Mouse (Mus musculus) forebrain, embryonic 14.5 days (tissue): ENCODE results near the gene Morn3. TPM values are rescaled to one million over a fixed set of nuclear protein-coding genes. Genes with fewer than 3 reads are reported as not detected.

Source experiments
- ATAC-seq: fragments of 200-750 bp; cut with Nextera tagmentation; 2 replicates; pipeline ENCODE4 v1.8.0; 2017; ENCODE audit warnings: mild to moderate bottlenecking, moderate library complexity
- DNase-seq: peaks from one replicate; pipeline ENCODE4 v3.0.0-alpha.2; 2015; ENCODE audit warnings: low spot score
- H3K27ac ChIP-seq: fragments of 300-500 bp; sonication (generic); 2 replicates; pipeline ENCODE4 v1.5.1; 2014; ENCODE audit warnings: low read depth, mild to moderate bottlenecking, control low read depth, low read length, moderate library complexity
- H3K27me3 ChIP-seq: fragments of 300-500 bp; sonication (generic); replicated peaks from 2 replicates; pipeline ENCODE4 v1.6.1; 2014; ENCODE audit warnings: low read length, control low read depth, mixed read lengths; ENCODE audit not compliant: control insufficient read depth, insufficient read depth
- H3K36me3 ChIP-seq: fragments of 300-500 bp; sonication (generic); 2 replicates; pipeline ENCODE4 v1.6.1; 2014; ENCODE audit warnings: low read length, control low read depth; ENCODE audit not compliant: control insufficient read depth, insufficient read depth
- H3K4me1 ChIP-seq: fragments of 300-500 bp; sonication (generic); 2 replicates; pipeline ENCODE4 v1.6.1; 2014; ENCODE audit warnings: antibody characterized with exemption, low read length, control low read depth; ENCODE audit not compliant: control insufficient read depth, insufficient read depth
- H3K4me2 ChIP-seq: fragments of 300-500 bp; sonication (generic); 2 replicates; pipeline ENCODE4 v1.6.1; 2014; ENCODE audit warnings: mild to moderate bottlenecking, control low read depth, low read length
- H3K4me3 ChIP-seq: fragments of 300-500 bp; sonication (generic); 2 replicates; pipeline ENCODE4 v1.5.1; 2014; ENCODE audit warnings: low read depth, low read length, control low read depth
- H3K9ac ChIP-seq: fragments of 300-500 bp; sonication (generic); 2 replicates; pipeline ENCODE4 v1.6.1; 2014; ENCODE audit warnings: mild to moderate bottlenecking, low read length, control low read depth, moderate library complexity
- H3K9me3 ChIP-seq: fragments of 300-500 bp; sonication (generic); replicated peaks from 2 replicates; pipeline ENCODE4 v1.6.1; 2016; ENCODE audit warnings: low read length, control low read depth, mixed read lengths; ENCODE audit not compliant: control insufficient read depth
- WGBS: fragments of 180-500 bp; shearing (Covaris S2); extraction: QIAGEN DNeasy Blood & Tissue Kit; methylation state at CpG from one replicate; pipeline ENCODE4 v1.1.7; 2014; 5-methylcytosine and 5-hydroxymethylcytosine counted together
- polyA plus RNA-seq: library from polyadenylated mRNA; unstranded; fragments of >200 nt; fragmentation: Nextera tagmentation; extraction: Ambion mirVana; gene quantifications from 2 replicates; pipeline ENCODE4 v1.2.1, GENCODE M21; 2014

The Morn3 gene
- polyA plus RNA-seq, 1 experiment from 2014 or later: 0.83 TPM

DNA sequence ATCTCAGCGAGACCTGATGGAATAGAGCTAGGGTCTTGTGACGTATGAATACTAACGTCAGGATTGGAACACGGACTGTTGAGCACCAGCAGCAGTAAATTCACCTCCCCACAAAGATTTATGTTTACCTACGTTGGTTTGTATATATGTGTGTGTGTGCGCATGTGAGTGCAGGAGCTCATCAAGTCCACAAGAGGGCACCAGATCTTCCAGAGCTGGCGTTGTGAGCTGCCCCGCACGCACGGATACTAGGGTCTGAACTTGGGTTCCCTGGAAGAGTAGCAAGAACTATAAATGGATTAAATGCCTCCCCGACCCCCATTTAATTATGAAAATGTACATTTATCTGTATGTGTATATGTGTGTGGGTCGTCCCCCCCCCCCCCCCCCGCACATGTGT, 33.7 kb upstream of the Morn3 start:
- 97% methylated on average over 12 of the region's 13 CpGs for WGBS
- no peak for ATAC-seq

DNA sequence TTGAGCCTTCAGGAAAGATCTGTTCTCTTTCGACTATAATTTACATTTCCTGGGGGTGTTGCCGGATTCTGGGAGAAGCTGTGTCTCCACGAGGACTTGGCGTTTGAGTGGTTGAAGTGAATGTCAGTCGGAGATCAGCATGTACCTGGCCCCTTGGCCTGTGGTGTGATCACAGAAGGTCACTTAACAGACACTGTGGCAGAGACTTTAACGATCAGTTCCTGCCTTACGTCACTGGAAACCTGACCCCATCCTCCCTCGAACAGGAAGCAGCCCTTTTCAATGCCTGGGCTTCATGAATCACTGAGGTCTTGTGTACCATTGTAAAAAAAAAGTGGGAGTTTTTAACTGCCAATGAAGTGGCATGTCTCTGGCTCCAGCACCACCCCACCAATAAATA, 33.2 kb upstream of the Morn3 start:
- no peak overlapping the region for H3K4me2 ChIP-seq
- no peaks in the 10 kb centered on the region for H3K36me3 ChIP-seq
- no peak overlapping the region for H3K9ac ChIP-seq
- H3K9me3 ChIP-seq: no peaks in the 10 kb centered on the region
- no peak for DNase-seq
- no peak overlapping the region for H3K27ac ChIP-seq
- ATAC-seq: no peak
- H3K4me3 ChIP-seq: no peak overlapping the region
- H3K4me1 ChIP-seq: peaks cover 16% of the 10 kb centered on the region
- no peaks in the 10 kb centered on the region for H3K27me3 ChIP-seq
- WGBS: 92% methylated on average over 8 of the region's 8 CpGs

More for the DNA sequence above, 33.7 kb upstream of the Morn3 start:
- Histone ChIP-seq H3K27me3 (no peaks in the 10 kb centered on the region), H3K27ac (no peak overlapping the region), H3K9me3 (no peaks in the 10 kb centered on the region), H3K4me3 (no peak overlapping the region), H3K4me1 (peaks cover 16% of the 10 kb centered on the region), H3K36me3 (no peaks in the 10 kb centered on the region), H3K9ac (no peak overlapping the region), H3K4me2 (no peak overlapping the region)
- no peak for DNase-seq

DNA sequence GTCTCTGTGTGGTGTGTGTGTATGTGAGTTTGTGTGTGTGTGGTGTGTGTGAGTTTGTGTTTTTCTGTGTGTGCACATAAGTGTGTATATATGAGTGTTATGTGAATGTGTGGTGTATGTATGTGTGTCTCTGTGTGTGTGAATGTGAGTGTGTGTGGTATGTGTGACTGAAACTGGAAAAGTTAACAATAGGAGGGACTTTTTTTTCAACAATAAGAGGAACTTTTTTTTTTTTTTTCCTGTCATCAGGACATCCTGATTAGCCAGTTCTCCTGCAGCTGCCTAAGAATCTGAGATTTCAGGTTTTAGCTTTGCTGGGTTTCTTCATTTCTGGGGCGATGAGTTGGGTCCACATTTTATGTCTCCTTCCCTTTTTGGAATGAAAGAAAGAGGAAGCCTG, 32.8 kb upstream of the Morn3 start:
- WGBS: 77% methylated on average over 1 of the region's 1 CpGs

GRCm38 (mm10) chr5:123076419-123077281, 29.8 kb upstream of the Morn3 start:
- Histone ChIP-seq H3K27ac (peak overlapping the region; percentile 33; the same call in 1 of the 2 replicates), H3K4me1 (peaks cover 16% of the 10 kb centered on the region), H3K4me3 (peak overlapping the region; percentile 74), H3K27me3 (no peaks in the 10 kb centered on the region), H3K4me2 (peak overlapping the region; percentile 99), H3K9me3 (no peaks in the 10 kb centered on the region), H3K9ac (peak overlapping the region; percentile 77), H3K36me3 (no peaks in the 10 kb centered on the region)
- WGBS: 4% methylated on average over 35 of the region's 35 CpGs
- peak; percentile 86 for ATAC-seq
- peak; percentile 50 for DNase-seq

More for the DNA sequence above, 32.8 kb upstream of the Morn3 start:
- no peak for ATAC-seq
- DNase-seq: no peak
- Histone ChIP-seq H3K36me3 (no peaks in the 10 kb centered on the region), H3K4me1 (peaks cover 16% of the 10 kb centered on the region), H3K27me3 (no peaks in the 10 kb centered on the region), H3K27ac (no peak overlapping the region), H3K4me3 (no peak overlapping the region), H3K9ac (no peak overlapping the region), H3K9me3 (no peaks in the 10 kb centered on the region), H3K4me2 (no peak overlapping the region)

DNA sequence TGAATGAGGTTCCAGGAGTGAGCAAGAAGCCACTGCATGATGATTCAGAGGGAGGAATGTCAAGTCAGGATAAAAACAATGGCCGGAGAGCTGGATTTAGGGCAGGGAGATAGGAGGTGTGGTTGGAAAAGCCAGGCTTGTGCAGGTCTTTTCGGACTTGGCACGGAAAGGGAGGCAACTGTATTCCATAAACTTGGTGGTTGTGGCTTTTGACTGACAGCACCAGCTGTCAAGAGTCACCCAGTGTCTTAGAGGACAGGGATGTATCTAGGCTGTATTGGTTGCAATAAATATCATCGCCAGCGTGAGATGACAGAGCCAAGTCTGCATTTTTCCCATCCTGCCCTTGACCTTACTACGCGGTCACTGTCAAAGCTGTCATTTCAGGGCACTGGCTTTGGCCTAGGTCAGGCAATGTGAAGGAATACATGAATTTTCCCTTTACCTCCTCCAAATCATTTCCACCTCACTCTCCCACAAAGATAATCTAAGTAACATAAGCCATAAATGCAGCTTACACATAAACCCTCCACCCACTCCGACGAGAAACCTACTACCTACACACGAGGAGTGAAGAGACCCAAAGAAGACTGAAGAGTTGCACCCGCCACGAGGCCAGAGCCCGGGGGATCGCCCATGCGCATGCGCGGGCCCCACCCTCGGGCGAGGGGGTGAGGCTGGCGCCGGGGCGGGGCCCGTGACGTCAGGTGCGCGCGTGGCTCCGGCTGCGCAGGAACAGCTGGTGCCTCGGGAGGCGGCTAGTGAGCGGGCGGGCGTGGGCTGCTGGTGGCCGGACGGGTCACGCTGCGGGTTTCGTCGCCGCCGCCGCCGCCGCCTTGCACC, 29.0 kb upstream of the Morn3 start:
- H3K4me3 ChIP-seq: peak overlapping the region; percentile 74
- WGBS: 8% methylated on average over 44 of the region's 45 CpGs

DNA sequence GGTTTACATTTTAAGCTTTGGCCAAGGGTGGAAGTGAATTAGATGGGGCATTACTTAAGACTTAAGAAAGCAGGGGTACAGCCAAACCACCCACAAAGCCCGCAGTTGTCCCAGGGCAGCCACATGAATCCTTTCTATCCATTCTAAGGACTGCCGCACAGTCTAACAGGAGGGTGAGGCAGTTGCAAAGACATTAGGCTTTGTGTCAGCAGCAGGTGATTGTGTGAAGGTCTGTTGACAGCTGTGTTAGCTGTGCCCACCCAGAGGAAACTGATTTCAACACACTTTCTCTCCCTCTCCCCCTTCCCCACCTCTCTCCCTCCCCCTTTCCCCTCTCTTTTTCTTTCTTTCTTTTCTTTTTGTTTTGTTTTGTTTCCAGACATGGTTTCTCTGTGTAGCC, 21.9 kb upstream of the Morn3 start:
- no peak overlapping the region for H3K9ac ChIP-seq
- WGBS: 89% methylated on average over 2 of the region's 2 CpGs
- no peak overlapping the region for H3K4me2 ChIP-seq
- no peak overlapping the region for H3K4me3 ChIP-seq
- no peaks in the 10 kb centered on the region for H3K4me1 ChIP-seq
- H3K36me3 ChIP-seq: no peaks in the 10 kb centered on the region
- H3K27me3 ChIP-seq: no peaks in the 10 kb centered on the region
- no peak overlapping the region for H3K27ac ChIP-seq
- H3K9me3 ChIP-seq: no peaks in the 10 kb centered on the region
- DNase-seq (no peak), ATAC-seq (no peak)

More for the DNA sequence above, 29.0 kb upstream of the Morn3 start:
- no peaks in the 10 kb centered on the region for H3K9me3 ChIP-seq
- H3K4me1 ChIP-seq: peaks cover 16% of the 10 kb centered on the region
- peak overlapping the region; percentile 44; the same call in 1 of the 2 replicates for H3K27ac ChIP-seq
- ATAC-seq (peak; percentile 96), DNase-seq (peak; percentile 95)
- H3K9ac ChIP-seq: peak overlapping the region; percentile 77
- H3K36me3 ChIP-seq: no peaks in the 10 kb centered on the region
- no peaks in the 10 kb centered on the region for H3K27me3 ChIP-seq
- peak overlapping the region; percentile 99 for H3K4me2 ChIP-seq

- no peak within 1 kb of the TSS for H3K27ac ChIP-seq
- H3K27me3 ChIP-seq: no peaks in the 10 kb centered on the region
- ATAC-seq (no peak), DNase-seq (no peak)
- 89% methylated on average over 12 of the region's 12 CpGs for WGBS
- no peak within 1 kb of the TSS for H3K9ac ChIP-seq
- H3K36me3 ChIP-seq: no peaks in the 10 kb centered on the region
- H3K9me3 ChIP-seq: no peaks in the 10 kb centered on the region
- no peaks in the 10 kb centered on the region for H3K4me1 ChIP-seq
- H3K4me2 ChIP-seq: no peak within 1 kb of the TSS
- H3K4me3 ChIP-seq: no peak within 1 kb of the TSS
Observed at GRCm38 (mm10) chr5:123068115-123068514, 21.3 kb upstream of the Morn3 start, which contains the start of gene Tmem120b. TSS of gene Tmem120b (plus strand) at chr5:123068415.

- Histone ChIP-seq H3K4me2 (no peak overlapping the region), H3K9ac (no peak overlapping the region), H3K4me3 (no peak overlapping the region), H3K9me3 (no peaks in the 10 kb centered on the region), H3K27me3 (no peaks in the 10 kb centered on the region), H3K36me3 (no peaks in the 10 kb centered on the region), H3K4me1 (no peaks in the 10 kb centered on the region), H3K27ac (no peak overlapping the region)
- no peak for ATAC-seq
- 27% methylated on average over 6 of the region's 6 CpGs for WGBS
- DNase-seq: peak; percentile 64
Observed at GRCm38 (mm10) chr5:123067395-123067995, 20.7 kb upstream of the Morn3 start.
